Mouse (Mus musculus) neural tube, postnatal 0 days (tissue): ENCODE results near the gene Bdh2. TPM values are rescaled to one million over a fixed set of nuclear protein-coding genes. Genes with fewer than 3 reads are reported as not detected.

Experiments used
- polyA plus RNA-seq: library from polyadenylated mRNA; unstranded; fragments of >200 nt; fragmentation: Nextera tagmentation; extraction: Ambion mirVana; gene quantifications from 2 replicates; pipeline ENCODE4 v1.2.1, GENCODE M21; 2015

The Bdh2 gene
- 5.8 and 8.0 TPM in 2 replicates for polyA plus RNA-seq

GRCm38 (mm10) chr3:135280669-135281415 lies at the start of gene Bdh2:
Gene Bdh2, plus strand, starts transcription at chr3:135281221.

GRCm38 (mm10) chr3:135307411-135308259 lies 26.6 kb downstream of the Bdh2 start, which contains the start of gene Slc9b2:
Gene Slc9b2, plus strand, starts transcription at chr3:135307700.

GRCm38 (mm10) chr3:135347739-135348264 lies 66.8 kb downstream of the Bdh2 start, which contains the start of gene Slc9b1:
Gene Slc9b1, plus strand, starts transcription at chr3:135348029.

Other genes starting within 250 kb of the Bdh2 start
- 2.3 and 2.8 TPM in 2 replicates for gene Cenpe, start 68.7 kb upstream of the Bdh2 start, polyA plus RNA-seq
- gene Slc9b2, start 26.5 kb downstream of the Bdh2 start, polyA plus RNA-seq: 2.6 and 3.4 TPM in 2 replicates
- not detected in 2 replicates for gene Slc9b1, start 66.8 kb downstream of the Bdh2 start, polyA plus RNA-seq
- 45.5 and 48.2 TPM in 2 replicates for gene Cisd2, start 142.7 kb downstream of the Bdh2 start, polyA plus RNA-seq
- gene Ube2d3, start 156.9 kb downstream of the Bdh2 start, polyA plus RNA-seq: 282 and 301 TPM in 2 replicates
- gene Manba, start 204.4 kb downstream of the Bdh2 start, polyA plus RNA-seq: 7.9 and 8.3 TPM in 2 replicates